ENCODE assay signal across 45 mouse cellular contexts in the genomic region with DNA sequence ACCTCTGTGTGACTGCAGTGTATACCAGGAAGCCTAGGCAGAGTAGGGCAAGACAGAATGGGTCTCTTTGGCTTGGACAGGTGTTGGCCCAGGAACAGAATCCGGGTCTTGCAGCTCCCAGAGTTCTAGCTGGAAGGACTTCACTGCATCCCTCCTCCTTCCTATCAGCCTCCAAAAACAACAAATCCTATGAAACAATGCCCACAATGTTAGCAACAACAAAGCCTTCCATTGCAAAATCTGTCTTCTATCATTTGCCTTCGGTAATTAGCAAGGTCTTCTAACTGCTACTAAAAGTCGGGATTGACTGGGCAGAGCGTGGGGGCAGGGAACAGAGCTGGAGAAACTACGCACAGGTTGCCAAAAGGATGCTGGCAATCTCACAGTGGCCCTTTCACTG. TPM values are rescaled to one million over a fixed set of nuclear protein-coding genes. Genes with fewer than 3 reads are reported as not detected.
"Had no signal": no experiment of that assay in that cellular context is flagged by ENCODE, and none has a peak within 500 bp of the region (broad histone marks: within the 10 kb centered on the region; RNA-seq: fewer than 3 reads in every experiment).

No protein-coding gene starts in this region.

- H3K4me1 ChIP-seq: heart, embryonic 10.5 days; heart, embryonic 12.5 days; hindbrain, embryonic 10.5 days; hindbrain, embryonic 13.5 days; hindbrain, embryonic 15.5 days; kidney, embryonic 15.5 days; limb, embryonic 10.5 days; limb, embryonic 12.5 days; liver, embryonic 13.5 days; liver, embryonic 15.5 days had no signal

- DNase-seq: gastrocnemius, postnatal 14 days; gastrocnemius, postnatal 36 days; heart, postnatal 10 days; heart, postnatal 4 days; kidney, adult 11 months; kidney, adult 2 months; kidney, adult 9 months; kidney, postnatal 14 days; kidney, postnatal 36 days; layer of hippocampus, adult 9-11 months; layer of hippocampus, postnatal 36 days; liver; liver, embryonic 13.5 days; liver, postnatal 0 days had no signal

- H3K9me3 ChIP-seq: heart, embryonic 10.5 days; hindbrain, embryonic 10.5 days; hindbrain, embryonic 13.5 days; hindbrain, embryonic 15.5 days; kidney, embryonic 15.5 days; limb, embryonic 10.5 days; limb, embryonic 12.5 days; liver, embryonic 13.5 days; liver, embryonic 15.5 days had no signal

- H3K27me3 ChIP-seq: heart, embryonic 12.5 days; hindbrain, embryonic 13.5 days; hindbrain, embryonic 15.5 days; kidney, embryonic 15.5 days; limb, embryonic 12.5 days; liver, embryonic 13.5 days; liver, embryonic 15.5 days had no signal

- H3K9ac ChIP-seq: heart, embryonic 12.5 days; hindbrain, embryonic 13.5 days; hindbrain, embryonic 15.5 days; kidney, embryonic 15.5 days; limb, embryonic 12.5 days; liver, embryonic 13.5 days; liver, embryonic 15.5 days; liver, postnatal 0 days had no signal

- ATAC-seq: hindbrain, postnatal 0 days; intestine, embryonic 16.5 days; liver, postnatal 0 days had no signal

- H3K36me3 ChIP-seq: heart, embryonic 10.5 days; heart, embryonic 12.5 days; hindbrain, embryonic 10.5 days; hindbrain, embryonic 13.5 days; hindbrain, embryonic 15.5 days; kidney, embryonic 15.5 days; limb, embryonic 10.5 days; limb, embryonic 12.5 days; liver, embryonic 13.5 days; liver, embryonic 15.5 days had no signal

- H3K4me2 ChIP-seq: heart, embryonic 12.5 days; hindbrain, embryonic 13.5 days; hindbrain, embryonic 15.5 days; kidney, embryonic 15.5 days; limb, embryonic 12.5 days; liver, embryonic 11.5 days; liver, embryonic 13.5 days; liver, embryonic 15.5 days had no signal

- H3K4me3 ChIP-seq: heart, embryonic 10.5 days; heart, embryonic 12.5 days; hindbrain, embryonic 10.5 days; hindbrain, embryonic 13.5 days; hindbrain, embryonic 15.5 days; kidney, embryonic 15.5 days; limb, embryonic 10.5 days; limb, embryonic 12.5 days; liver, embryonic 13.5 days; liver, embryonic 15.5 days had no signal

- H3K27ac ChIP-seq: heart, embryonic 10.5 days; hindbrain, embryonic 10.5 days; hindbrain, embryonic 13.5 days; hindbrain, embryonic 15.5 days; hindbrain, postnatal 0 days; kidney, embryonic 15.5 days; kidney, postnatal 0 days; limb, embryonic 10.5 days; limb, embryonic 12.5 days; liver, embryonic 13.5 days; liver, embryonic 15.5 days had no signal

RNA-seq across cellular contexts. Expression of gene 1700080O16Rik, which starts 27.5 kb away (rescaled TPM):
- total RNA-seq: gastrocnemius, adult 18-20 months; gastrocnemius, adult 8-10 months; gastrocnemius, postnatal 14 days; gastrocnemius, postnatal 36 days; granulocyte monocyte progenitor cell, adult 5-6 weeks; heart, adult 18-20 months; heart, adult 8-10 months; heart, postnatal 10 days; heart, postnatal 25 days; heart, postnatal 4 days; hindbrain, postnatal 0 days; layer of hippocampus, adult 18-20 months; layer of hippocampus, adult 8-10 months; layer of hippocampus, postnatal 14 days; layer of hippocampus, postnatal 36 days; left cerebral cortex, adult 18-20 months; left cerebral cortex, adult 8-10 months; left cerebral cortex, postnatal 10 days; left cerebral cortex, postnatal 36 days had no signal
- polyA plus RNA-seq: heart, embryonic 10.5 days; heart, embryonic 12.5 days; heart, embryonic 14.5 days; heart, embryonic 16.5 days; hindbrain, embryonic 10.5 days; hindbrain, embryonic 13.5 days; hindbrain, embryonic 15.5 days; hindbrain, postnatal 0 days; intestine, embryonic 14.5 days; intestine, embryonic 16.5 days; kidney, adult 2 months; kidney, embryonic 15.5 days; kidney, postnatal 0 days; large intestine, adult 2 months; limb, embryonic 10.5 days; limb, embryonic 12.5 days; limb, embryonic 14.5 days; liver, embryonic 11.5 days; liver, embryonic 13.5 days; liver, embryonic 15.5 days; liver, postnatal 0 days had no signal
